Mouse (Mus musculus) forebrain, embryonic 11.5 days (tissue): Measurements from ENCODE around the gene Serpinb8. TPM values are rescaled to one million over a fixed set of nuclear protein-coding genes. Genes with fewer than 3 reads are reported as not detected.

ENCODE experiments used
- ATAC-seq: fragments of 200-750 bp; cut with Nextera tagmentation; replicated peaks from 2 replicates; pipeline ENCODE4 v1.8.0; 2017; ENCODE audit warnings: moderate TSS enrichment; ENCODE audit not compliant: low FRiP score
- DNase-seq: peaks from one replicate; pipeline ENCODE4 v3.0.0-alpha.2; 2017; ENCODE audit warnings: low spot score
- H3K27ac ChIP-seq: fragments of 300-500 bp; sonication (generic); 2 replicates; pipeline ENCODE4 v1.5.1; 2014; ENCODE audit warnings: low read depth, low read length
- H3K27me3 ChIP-seq: fragments of 300-500 bp; sonication (generic); 2 replicates; pipeline ENCODE4 v1.6.1; 2014; ENCODE audit warnings: mild to moderate bottlenecking, low read length, mixed read lengths; ENCODE audit not compliant: control insufficient read depth, insufficient read depth
- H3K36me3 ChIP-seq: fragments of 300-500 bp; sonication (generic); 2 replicates; pipeline ENCODE4 v1.6.1; 2014; ENCODE audit warnings: mild to moderate bottlenecking, low read length, moderate library complexity, mixed read lengths; ENCODE audit not compliant: control insufficient read depth, insufficient read depth
- H3K4me1 ChIP-seq: fragments of 300-500 bp; sonication (generic); replicated peaks from 2 replicates; pipeline ENCODE4 v1.6.1; 2014; ENCODE audit warnings: low read length, mixed read lengths; ENCODE audit not compliant: control insufficient read depth, insufficient read depth
- H3K4me2 ChIP-seq: fragments of 300-500 bp; sonication (generic); 2 replicates; pipeline ENCODE4 v1.6.1; 2014; ENCODE audit warnings: low read depth, mild to moderate bottlenecking, low read length, moderate library complexity, mixed read lengths; ENCODE audit not compliant: severe bottlenecking
- H3K4me3 ChIP-seq: fragments of 300-500 bp; sonication (generic); 2 replicates; pipeline ENCODE4 v1.5.1; 2014; ENCODE audit warnings: low read depth, low read length
- H3K9ac ChIP-seq: fragments of 300-500 bp; sonication (generic); 2 replicates; pipeline ENCODE4 v1.6.1; 2014; ENCODE audit warnings: low read length
- H3K9me3 ChIP-seq: fragments of 300-500 bp; sonication (generic); 2 replicates; pipeline ENCODE4 v1.6.1; 2016; ENCODE audit warnings: low read length, mixed read lengths; ENCODE audit not compliant: control insufficient read depth
- WGBS: fragments of 180-500 bp; shearing (Covaris S2); extraction: QIAGEN DNeasy Blood & Tissue Kit; methylation state at CpG from one replicate; pipeline ENCODE4 v1.1.7; 2014; 5-methylcytosine and 5-hydroxymethylcytosine counted together
- polyA plus RNA-seq: library from polyadenylated mRNA; unstranded; fragments of >200 nt; fragmentation: Nextera tagmentation; extraction: Ambion mirVana; gene quantifications from 2 replicates; pipeline ENCODE4 v1.2.1, GENCODE M21; 2014

Serpinb8 gene
- 0.07 and 0.15 TPM in 2 replicates for polyA plus RNA-seq

- Histone ChIP-seq H3K4me3 (no peak within 1 kb of the TSS), H3K27me3 (no peaks in the 10 kb centered on the region), H3K4me2 (no peak within 1 kb of the TSS), H3K36me3 (no peaks in the 10 kb centered on the region), H3K9me3 (no peaks in the 10 kb centered on the region), H3K4me1 (no peaks in the 10 kb centered on the region), H3K9ac (no peak within 1 kb of the TSS), H3K27ac (no peak within 1 kb of the TSS)
- 69% methylated on average over 10 of the region's 10 CpGs for WGBS
- DNase-seq = no peak
- ATAC-seq = no peak
These were observed at the start of gene Serpinb8 for GRCm38 (mm10) chr1:107589691-107590470. TSS of gene Serpinb8 (plus strand) at chr1:107590006.

- Histone ChIP-seq H3K27me3 (no peaks in the 10 kb centered on the region), H3K4me3 (no peak overlapping the region), H3K9ac (no peak overlapping the region), H3K4me1 (no peaks in the 10 kb centered on the region), H3K36me3 (no peaks in the 10 kb centered on the region), H3K9me3 (no peaks in the 10 kb centered on the region), H3K27ac (no peak overlapping the region), H3K4me2 (no peak overlapping the region)
- ATAC-seq (no peak), DNase-seq (no peak)
- WGBS = 87% methylated on average over 3 of the region's 3 CpGs
These were observed 30.3 kb upstream of the Serpinb8 start for GRCm38 (mm10) chr1:107559494-107559893.

- H3K9ac ChIP-seq = no peak overlapping the region
- H3K9me3 ChIP-seq = no peaks in the 10 kb centered on the region
- H3K27ac ChIP-seq = no peak overlapping the region
- H3K4me1 ChIP-seq = no peaks in the 10 kb centered on the region
- H3K27me3 ChIP-seq = no peaks in the 10 kb centered on the region
- H3K4me2 ChIP-seq = no peak overlapping the region
- ATAC-seq (no peak), DNase-seq (no peak)
- WGBS = 63% methylated on average over 1 of the region's 1 CpGs
- H3K36me3 ChIP-seq = no peaks in the 10 kb centered on the region
- no peak overlapping the region for H3K4me3 ChIP-seq
These were observed 27.7 kb upstream of the Serpinb8 start for GRCm38 (mm10) chr1:107562110-107562509.

DNA sequence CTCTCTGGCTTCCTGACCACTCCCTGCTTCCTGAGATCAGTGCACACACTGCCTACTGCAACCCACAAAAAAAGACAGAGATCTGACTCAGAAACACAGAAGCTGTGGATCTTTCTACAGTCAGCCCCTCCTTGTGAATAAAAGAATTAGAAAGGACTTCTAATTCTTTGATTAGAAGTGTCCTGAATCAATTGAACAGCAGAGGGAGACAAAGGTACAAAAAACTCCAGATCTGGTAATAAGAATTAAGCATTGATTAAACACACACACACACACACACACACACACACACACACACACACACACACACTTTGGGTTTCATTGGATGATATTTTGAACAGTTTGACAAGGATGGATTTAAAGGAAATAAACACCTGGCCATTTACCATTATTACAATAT lies 24.2 kb upstream of the Serpinb8 start:
- DNase-seq (no peak), ATAC-seq (no peak)
- Histone ChIP-seq H3K4me2 (no peak overlapping the region), H3K4me3 (no peak overlapping the region), H3K9me3 (no peaks in the 10 kb centered on the region), H3K4me1 (no peaks in the 10 kb centered on the region), H3K36me3 (no peaks in the 10 kb centered on the region), H3K9ac (no peak overlapping the region), H3K27me3 (no peaks in the 10 kb centered on the region), H3K27ac (no peak overlapping the region)

- H3K36me3 ChIP-seq = no peaks in the 10 kb centered on the region
- DNase-seq (no peak), ATAC-seq (no peak)
- no peaks in the 10 kb centered on the region for H3K4me1 ChIP-seq
- no peak overlapping the region for H3K4me2 ChIP-seq
- WGBS = 85% methylated on average over 2 of the region's 2 CpGs
- no peak overlapping the region for H3K4me3 ChIP-seq
- no peaks in the 10 kb centered on the region for H3K9me3 ChIP-seq
- H3K9ac ChIP-seq = no peak overlapping the region
- H3K27ac ChIP-seq = no peak overlapping the region
- no peaks in the 10 kb centered on the region for H3K27me3 ChIP-seq
These were observed 13.7 kb upstream of the Serpinb8 start for GRCm38 (mm10) chr1:107576094-107576493.

DNA sequence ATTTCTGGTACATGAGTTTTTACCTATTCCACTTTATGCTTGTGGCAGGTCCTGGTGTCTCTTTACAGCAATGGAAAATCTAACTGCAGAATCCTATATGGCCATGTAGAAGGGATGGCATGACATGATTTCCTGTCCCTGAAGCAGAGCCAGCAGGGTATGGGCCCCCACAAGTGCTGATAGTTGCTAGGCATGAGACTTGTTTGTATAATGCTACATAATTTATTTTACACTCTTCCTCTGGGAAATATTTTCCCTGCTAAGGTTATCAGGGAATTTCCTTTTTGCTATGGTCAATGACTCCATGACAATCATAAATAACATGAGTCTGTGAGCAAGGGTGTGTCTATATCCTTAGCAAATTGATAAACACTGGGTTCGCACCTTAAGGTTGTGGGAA lies 12.3 kb upstream of the Serpinb8 start:
- no peaks in the 10 kb centered on the region for H3K4me1 ChIP-seq
- H3K4me3 ChIP-seq = no peak overlapping the region
- no peak for ATAC-seq
- H3K27me3 ChIP-seq = no peaks in the 10 kb centered on the region
- no peaks in the 10 kb centered on the region for H3K36me3 ChIP-seq
- H3K9me3 ChIP-seq = no peaks in the 10 kb centered on the region
- 94% methylated on average over 1 of the region's 1 CpGs for WGBS
- H3K4me2 ChIP-seq = no peak overlapping the region
- H3K9ac ChIP-seq = no peak overlapping the region
- DNase-seq = no peak
- H3K27ac ChIP-seq = no peak overlapping the region

DNA sequence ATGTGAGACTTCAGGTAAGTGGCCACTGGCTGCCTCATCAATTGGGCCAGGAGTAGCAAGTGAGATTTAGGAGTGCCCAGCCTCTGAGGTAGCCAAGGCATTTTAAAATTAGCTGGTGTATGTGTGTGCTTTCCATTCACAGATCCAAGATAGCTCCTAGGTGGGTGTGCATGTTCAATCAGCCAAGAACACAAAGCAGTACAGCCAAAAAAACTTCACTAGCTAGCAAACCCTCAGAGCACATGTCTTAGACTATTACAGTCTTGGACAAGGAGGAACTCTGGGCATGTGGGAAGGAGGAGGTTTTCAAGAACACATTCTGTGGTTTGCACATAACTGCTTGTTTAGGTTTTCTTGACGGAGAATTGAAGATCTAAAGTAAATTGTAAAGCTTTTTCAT lies 8.6 kb upstream of the Serpinb8 start:
- no peak overlapping the region for H3K27ac ChIP-seq
- no peaks in the 10 kb centered on the region for H3K4me1 ChIP-seq
- H3K9me3 ChIP-seq = no peaks in the 10 kb centered on the region
- no peak overlapping the region for H3K9ac ChIP-seq
- no peaks in the 10 kb centered on the region for H3K27me3 ChIP-seq
- no peak overlapping the region for H3K4me3 ChIP-seq
- no peaks in the 10 kb centered on the region for H3K36me3 ChIP-seq
- DNase-seq = no peak
- ATAC-seq = no peak
- 88% methylated on average over 1 of the region's 1 CpGs for WGBS
- no peak overlapping the region for H3K4me2 ChIP-seq

- H3K9ac ChIP-seq = no peak overlapping the region
- ATAC-seq = no peak
- no peaks in the 10 kb centered on the region for H3K9me3 ChIP-seq
- no peak overlapping the region for H3K4me2 ChIP-seq
- no peak for DNase-seq
- H3K27ac ChIP-seq = no peak overlapping the region
- H3K4me3 ChIP-seq = no peak overlapping the region
- H3K4me1 ChIP-seq = no peaks in the 10 kb centered on the region
- H3K27me3 ChIP-seq = no peaks in the 10 kb centered on the region
- H3K36me3 ChIP-seq = no peaks in the 10 kb centered on the region
These were observed 6.9 kb upstream of the Serpinb8 start for GRCm38 (mm10) chr1:107582900-107583299.

- no peaks in the 10 kb centered on the region for H3K9me3 ChIP-seq
- H3K9ac ChIP-seq = no peak overlapping the region
- no peak overlapping the region for H3K27ac ChIP-seq
- 46% methylated on average over 1 of the region's 1 CpGs for WGBS
- no peaks in the 10 kb centered on the region for H3K36me3 ChIP-seq
- H3K4me2 ChIP-seq = no peak overlapping the region
- DNase-seq = no peak
- H3K4me1 ChIP-seq = no peaks in the 10 kb centered on the region
- ATAC-seq = no peak
- H3K4me3 ChIP-seq = no peak overlapping the region
- no peaks in the 10 kb centered on the region for H3K27me3 ChIP-seq
These were observed 5.8 kb upstream of the Serpinb8 start for GRCm38 (mm10) chr1:107583958-107584376.
